Mouse (Mus musculus) cerebellum, adult 9-11 months (tissue): ENCODE data around the gene Hspb11.

ENCODE experiments used
- DNase-seq: peaks from one replicate; pipeline ENCODE4 v3.0.0; 2022

The Hspb11 gene

DNA sequence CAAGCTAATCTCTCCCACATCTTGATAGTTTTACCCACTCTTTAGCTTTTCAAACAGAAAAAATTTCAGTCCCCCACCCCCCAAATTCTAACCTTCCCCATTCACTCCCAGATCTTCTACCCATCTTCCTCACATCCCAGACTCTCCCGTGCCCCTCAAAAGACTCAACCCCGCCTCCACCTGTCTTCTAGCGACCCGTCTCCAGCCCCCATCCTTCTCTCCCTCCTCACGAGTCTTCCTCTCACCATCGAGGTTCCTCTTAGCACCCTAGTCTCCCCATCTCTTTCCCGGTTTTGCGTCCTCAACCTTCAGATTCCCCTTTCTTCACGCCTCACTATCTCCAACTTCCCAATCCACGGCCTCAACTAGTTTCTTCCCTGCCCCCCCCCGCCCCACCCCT is 871 bp upstream of the Hspb11 start:
- peak; percentile 56 for DNase-seq

DNA sequence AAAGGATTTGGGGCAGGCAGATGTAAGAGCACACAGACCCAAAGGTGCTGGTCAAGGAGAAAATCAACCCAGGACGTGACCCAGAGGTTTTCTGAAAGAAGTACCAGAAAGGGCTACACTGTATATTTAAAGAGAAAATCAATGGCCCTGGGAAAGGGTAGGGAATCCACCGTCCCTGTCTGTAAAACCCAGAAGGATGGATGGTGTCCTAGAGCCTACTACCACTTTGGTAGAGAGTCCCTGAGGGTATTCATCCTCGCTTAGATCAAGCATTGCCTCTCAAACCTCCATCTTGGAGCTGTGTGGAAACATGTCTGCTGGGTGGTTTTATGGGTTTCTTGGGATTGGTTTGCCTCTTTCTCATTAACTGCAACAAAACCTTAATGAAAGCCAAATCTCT is 1.0 kb downstream of the Hspb11 start:
- DNase-seq = no peak

DNA sequence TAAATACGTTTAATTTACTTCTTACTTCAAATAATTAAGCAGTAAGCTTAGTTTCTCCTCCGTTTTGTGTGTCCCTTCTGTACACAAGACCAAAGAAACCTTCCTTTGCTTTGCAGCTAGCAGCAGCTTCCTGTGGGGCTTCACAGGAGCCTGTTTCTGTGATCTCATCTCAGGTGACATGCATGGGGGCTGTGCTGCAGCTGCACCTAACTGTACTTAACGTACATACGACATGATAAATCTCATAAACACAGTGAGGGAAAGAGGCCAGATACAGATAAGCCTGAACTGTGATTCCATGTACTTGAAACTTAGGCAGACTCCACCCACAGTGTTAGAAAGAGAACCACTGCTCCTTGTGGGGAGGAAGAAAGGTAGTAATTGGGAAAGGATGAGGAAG is 6.6 kb downstream of the Hspb11 start:
- DNase-seq = no peak

DNA sequence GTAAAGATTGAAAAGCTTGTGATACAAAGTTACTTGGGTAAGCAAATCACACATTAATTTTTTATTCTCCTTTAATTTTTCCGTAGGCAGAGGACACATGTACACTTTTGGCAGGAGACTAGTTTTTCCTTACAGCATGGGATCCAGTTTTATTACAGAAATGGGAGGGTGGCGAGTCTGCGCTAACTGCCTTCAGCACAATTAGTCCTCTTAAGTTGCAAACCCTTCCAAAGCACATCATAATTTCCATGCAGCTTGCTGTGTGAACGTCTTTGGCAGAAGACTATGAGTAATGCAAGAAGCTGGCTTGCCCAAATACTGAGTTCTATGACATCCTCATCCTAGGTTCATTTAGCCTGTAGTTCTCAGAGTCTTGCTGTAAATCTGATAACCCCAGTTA is 20.3 kb downstream of the Hspb11 start:
- no peak for DNase-seq

DNA sequence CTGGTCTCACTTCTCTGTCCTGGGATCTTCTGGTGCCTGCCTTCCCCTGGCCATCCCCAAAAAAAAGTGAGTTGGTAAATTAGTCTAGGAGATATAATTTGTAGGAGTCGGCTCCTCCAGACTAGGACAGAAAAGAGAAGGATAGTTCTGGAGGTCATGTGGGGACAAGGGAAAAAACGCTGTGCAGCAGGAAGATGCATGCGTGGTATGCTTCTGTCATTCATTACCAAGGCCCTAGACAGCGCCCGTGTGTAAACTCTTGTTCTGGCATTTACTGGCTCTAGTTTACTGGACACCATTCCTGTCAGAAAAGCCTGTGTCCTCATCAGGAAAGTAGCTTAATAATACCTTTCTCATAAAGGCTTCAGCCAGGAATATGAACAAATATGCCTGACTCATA is 21.1 kb downstream of the Hspb11 start:
- DNase-seq = no peak

DNA sequence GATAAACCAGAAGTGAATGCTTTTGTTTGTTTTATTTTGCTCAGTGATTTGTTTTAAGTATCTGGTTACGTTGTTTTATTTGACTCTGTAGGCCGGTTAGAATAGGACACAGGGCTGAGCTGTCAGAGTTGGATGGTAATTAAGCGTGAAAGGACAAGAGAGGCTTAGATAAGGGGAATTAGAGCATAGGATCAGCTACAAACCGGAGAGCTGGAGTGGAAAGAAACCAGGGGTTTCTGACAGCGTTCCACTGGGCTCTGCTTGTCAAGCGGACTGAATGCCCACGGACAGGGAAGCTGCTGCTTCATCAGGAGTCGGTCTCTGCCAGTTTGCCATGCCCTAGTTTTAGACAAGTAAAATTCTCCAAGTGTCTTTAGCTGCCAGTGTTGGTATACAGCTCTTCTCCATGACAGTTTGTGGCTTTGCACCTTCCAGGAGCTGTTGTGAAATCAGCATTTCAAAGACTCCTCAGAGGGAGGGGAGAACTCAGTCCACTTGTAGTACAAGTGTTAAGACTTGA is 24.9 kb downstream of the Hspb11 start:
- no peak for DNase-seq

DNA sequence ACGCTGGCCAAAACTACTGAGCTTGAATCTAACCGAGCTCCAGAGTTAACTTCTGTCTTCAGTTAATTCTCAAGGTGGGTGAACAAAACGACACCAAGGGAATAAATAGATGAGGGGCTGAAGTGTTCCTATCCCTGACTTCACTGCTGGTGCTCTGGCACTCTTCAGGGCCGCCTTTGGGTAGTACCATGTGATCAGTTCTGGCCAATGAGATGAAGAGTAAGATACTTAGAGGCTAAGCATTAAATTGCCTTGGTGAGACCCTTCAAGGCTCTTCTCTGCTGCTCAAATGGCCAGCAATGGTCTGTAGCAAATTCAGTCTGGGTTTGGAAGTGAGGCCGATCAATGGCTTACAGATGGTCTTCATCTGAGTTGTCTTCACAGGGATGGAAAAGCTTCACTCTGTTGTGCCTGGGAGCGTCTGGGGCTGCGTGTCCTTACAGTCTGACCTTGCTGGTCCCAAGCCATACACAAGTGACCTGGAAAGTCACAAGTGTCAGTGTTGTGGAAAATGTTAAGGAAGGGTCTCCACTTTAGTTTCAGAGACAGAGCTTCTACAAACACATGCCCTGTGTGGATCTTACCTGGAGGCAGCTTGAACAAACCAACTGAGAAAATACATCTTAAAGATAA is 27.6 kb downstream of the Hspb11 start:
- DNase-seq = no peak

DNA sequence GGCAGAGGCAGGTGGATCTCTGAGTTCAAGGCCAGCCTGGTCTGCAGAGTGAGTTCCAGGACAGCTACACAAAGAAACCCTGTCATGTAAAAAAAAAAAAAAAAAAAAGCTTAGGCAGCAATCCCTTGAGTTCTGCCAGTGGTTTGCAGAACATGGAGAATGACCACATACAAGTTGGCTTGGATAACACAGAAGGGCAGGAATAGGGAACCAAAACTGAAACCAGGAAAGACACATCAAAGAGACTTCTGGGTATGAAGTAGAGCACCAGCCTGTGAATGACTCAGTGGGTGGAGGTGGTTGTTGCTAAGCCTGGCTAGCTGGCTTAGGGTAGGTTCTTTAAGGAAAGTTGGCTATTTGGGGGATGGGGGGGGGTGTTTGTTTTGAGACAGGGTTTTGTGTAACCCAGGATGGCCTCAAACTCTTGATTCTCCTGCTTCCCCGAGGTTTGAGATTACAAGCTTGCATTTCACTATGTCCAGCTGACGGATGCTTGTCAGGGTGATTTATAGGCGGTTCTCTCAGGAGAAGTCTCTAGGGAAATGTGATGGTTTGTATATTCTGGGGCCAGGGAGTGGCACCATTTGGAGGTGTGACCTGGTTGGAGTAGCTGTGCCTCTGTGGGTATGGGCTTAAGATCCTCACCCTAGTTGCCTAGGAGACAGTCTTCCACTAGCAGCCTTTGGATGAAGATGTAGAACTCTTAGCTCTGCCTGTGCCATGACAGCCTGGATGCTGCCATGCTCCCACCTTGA is 32.2 kb downstream of the Hspb11 start:
- no peak for DNase-seq

DNA sequence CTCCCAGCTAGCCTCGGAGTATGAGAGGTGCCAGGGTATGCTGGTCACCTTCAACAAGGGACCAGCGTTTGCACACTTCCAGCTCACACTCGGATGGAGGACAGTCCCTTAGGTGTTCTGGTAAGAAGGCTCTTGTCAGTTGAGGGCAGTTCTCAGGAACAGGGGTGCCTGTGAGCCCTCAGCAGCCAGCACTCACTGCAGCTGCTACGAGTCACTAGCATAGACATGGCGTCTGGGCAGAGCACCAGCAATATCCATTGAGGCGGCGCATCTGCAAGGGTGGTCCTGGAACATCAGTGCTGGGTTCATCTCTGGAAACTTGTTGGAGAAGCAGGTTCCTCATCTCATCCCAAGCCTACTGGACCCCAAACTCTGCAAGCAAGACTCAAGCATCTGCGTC is 33.0 kb downstream of the Hspb11 start:
- DNase-seq = no peak

DNA sequence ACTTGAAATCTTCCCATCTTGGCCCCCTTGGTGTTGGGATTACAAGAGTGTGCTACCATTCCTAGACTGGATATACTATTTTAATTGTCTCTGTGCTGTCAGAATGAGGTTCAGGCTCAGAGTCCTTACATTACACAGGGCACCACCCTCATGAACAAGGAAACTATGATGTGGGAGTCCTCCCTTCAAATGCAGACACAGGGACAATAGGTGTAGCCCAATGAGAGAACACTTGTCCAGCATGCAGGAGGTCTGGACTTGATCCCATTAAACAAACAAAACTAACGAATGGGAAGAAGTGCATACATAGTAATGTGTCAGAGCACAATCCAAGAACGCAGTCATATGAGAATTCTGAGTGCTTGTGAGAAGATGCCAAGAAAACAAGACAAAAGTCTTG is 34.1 kb downstream of the Hspb11 start:
- no peak for DNase-seq

DNA sequence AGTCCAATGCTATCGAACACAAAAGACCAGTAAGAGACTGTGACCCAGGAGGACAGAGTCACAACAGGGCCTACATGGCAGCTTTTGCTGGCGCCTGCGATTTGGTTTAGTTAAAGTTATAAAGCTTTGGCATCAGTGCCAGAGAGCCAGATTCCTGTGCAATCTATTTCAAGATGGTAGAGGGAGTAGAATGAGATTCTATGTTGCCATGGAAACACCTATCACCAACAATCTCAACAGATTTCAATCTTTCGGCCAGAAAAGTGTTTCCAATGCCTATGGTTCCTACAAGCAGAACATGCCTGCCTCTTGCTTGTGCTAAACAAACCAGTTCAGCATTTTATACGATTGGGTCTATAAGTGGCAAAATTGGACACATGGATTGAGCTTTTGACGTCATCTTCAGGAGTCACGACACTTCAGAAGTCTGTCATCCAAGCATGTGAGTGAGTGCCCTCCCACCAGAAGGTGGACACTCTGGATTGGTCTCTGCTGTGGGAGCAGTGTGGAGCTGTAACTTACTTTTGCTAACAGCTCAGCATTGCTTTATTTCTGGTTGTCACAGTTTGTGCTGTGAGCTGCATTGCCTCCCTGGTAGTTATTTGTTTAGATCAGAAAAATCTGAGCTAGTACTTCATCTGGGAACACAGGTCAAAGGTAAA is 38.3 kb downstream of the Hspb11 start:
- no peak for DNase-seq

DNA sequence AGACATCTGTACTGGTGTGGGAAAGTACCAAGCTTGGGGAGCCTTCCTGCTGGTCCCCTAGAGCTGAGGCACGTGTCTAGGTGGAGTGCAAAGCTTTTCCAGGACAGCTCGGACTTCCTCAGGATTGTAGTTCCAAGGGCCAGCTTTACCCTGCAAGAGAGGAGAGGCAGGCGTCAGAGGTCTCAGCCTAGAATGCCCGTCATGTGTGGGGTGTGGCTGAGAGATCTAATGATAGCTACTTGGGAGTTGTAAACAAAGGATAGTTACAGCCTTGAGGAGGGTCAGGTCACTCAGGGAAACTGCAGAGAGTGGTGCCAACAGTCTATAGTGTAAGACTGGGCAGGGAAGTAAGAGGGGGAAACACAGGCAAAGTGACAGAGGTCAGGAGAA is 38.9 kb downstream of the Hspb11 start:
- DNase-seq = no peak

DNA sequence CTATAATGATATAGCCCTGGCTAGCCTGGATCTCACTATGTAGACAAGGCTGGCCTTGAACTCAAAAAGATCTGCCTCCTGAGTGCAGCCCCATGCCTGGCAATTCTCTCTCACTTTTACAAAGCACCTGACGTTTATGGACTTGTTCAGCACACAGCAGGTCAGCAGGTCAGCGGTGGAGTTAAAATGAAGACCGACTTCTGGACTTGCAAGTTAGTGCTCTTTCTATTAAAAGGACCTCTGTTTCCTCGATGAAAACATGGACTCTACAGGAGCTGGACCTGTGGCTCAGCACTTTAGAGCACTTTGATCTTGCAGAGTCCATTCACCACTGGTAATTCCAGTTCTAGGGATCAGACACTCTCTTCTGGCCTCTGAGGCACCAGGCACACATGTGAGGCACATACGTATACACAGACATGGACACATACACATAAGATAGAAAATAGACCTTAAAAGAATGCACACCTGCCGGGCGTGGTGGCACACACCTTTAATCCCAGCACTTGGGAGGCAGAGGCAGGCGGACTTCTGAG is 44.7 kb downstream of the Hspb11 start:
- no peak for DNase-seq

DNA sequence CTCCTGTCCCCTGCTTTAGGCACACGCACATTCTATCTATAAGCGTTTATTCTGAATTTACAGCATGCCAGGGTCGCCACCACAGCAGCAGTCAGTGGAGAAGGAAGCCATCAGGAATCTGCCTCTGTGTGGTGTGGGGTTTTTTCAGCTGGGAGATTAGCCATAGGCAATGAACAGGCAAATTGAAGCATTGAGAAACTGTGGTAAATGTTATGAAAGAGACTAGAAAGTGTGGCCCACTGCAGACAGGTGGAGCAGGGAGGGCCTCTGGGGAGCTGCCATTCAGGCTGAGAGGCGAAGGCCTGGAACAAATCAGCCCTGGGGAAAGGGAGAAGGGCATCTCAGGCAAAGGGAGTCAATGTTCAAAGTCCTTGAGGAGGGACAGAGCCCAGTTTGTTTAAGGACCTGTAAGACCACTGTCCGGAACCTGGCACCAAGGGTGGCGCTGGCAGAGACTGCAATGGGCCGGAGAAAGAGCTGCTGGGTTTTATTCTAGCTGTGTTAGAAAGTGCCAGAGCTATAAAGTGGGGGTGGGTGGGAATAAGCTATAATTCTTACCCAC is 46.5 kb downstream of the Hspb11 start:
- DNase-seq = no peak

DNA sequence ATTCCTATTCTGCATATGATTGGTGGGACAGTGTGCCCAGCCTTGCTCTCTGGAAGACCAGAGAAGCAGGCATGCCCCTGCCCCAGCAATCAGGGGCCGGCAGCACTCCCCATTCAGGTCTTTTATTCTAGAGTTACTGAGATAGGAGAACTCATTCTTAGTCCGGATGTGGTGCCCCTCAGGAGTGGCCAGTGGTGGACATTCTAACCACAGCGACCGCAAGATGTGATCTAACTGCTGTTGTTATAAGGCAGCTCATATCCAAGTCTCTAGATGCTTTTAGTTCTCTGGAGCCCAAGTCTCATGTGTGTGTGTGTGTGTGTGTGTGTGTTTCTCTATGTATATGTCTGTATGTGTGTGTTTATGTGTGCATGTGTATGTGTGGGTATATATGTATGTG is 47.0 kb downstream of the Hspb11 start:
- DNase-seq = no peak

DNA sequence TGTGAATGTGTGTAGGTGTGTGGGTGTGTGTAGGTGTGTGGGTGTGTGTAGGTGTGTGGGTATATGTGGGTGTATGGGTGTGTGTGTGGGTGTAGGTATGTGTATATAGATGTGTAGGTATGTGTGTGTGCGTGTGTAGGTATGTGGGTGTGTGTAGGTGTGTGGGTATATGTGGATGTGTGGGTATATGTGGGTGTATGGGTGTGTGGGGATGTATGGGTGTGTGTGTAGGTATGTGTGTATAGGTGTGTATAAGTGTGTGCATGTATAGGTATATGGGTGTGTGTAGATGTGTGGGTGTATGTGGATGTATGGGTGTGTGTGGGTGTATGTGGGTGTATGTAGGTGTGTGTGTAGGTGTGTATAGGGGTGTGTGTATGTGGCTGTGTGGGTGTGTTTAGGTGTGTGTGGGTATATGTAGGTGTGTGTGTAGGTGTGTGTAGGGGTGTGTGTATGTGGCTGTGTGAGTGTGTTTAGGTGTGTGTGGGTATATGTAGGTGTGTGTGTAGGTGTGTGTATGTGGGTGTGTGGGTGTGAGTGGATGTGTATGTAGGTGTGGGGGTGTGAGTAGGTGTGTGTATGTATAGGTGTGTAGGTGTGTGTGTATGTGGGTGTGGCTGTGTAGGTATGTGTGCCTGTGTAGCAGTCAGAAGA is 47.6 kb downstream of the Hspb11 start:
- DNase-seq = no peak

DNA sequence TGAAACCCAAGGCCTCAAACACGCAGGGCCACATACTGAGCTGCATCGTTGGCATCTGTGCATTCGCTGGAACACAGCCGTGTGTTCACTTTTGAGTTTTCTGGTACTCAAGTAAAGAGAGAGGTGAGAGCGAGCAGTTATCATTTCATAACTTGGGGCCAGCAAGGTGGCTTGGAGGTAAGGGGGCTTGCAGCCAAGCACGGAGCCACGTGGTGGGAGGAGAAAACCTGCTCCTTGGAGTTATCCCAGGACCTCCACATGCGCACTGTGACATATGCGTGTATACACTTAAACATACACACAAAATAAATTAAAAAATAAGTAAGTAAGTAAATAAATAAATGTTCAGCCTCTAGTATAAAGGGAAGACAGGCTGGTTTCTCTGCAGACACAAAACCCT is 48.8 kb downstream of the Hspb11 start:
- DNase-seq = no peak

DNA sequence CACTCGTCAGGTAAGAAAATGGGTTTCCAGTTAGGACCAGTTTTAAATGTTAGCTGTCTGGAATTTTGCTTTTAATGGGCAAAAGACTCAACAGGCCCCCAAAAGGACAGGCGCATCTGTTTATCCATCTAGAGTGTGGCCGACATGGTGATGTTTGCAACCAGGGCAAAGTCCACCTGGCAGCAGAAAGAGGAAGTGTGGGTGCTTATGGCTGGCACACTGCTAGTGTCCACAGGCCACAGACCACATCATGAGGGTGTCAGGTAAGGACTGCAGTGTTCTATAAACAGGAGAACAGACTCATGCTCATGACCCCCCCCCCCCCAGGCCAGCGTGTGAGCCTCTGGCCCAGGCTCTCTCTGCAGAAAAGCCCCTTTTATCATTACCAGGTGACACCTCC is 49.4 kb downstream of the Hspb11 start:
- no peak for DNase-seq

DNA sequence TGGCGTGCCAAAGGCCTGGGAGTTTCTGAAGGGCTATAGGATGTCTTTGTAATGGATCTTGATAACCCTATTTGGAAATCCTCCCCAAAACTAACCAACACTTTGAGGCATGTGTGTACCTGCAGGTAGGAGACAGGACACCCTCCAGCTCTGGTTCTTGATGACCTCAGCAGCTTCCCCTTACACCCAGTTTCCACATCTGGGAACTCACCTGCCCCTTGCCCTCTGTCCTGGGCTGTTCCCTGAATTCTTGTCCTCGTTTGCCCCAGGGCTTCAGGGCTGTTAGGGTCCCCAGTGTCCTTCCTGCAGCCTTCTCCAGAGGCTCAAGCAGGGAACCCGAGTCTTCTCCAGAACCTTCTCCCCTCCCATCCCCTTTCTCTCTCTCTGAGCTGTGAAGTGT is 50.1 kb downstream of the Hspb11 start:
- DNase-seq = no peak

DNA sequence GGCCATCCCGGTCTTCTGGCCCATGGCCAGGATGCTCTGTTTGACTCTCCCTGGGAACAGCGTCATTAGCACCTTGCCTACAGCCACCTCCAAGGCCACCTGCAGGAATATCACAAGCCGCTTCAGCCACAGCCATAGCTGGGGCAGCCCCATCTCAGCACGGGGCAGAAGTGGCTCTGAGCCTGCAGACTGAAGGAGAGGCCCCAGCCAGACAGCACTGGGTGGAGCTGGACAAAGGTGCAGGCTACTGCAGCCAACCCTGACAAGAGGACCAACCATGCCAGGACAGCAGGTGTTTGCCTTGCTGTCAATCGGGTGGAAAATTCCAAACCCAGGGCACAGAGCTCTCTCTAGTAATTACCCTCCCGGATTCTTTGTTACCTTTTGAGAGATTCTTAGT is 53.6 kb downstream of the Hspb11 start, which contains the start of gene Dio1:
TSS of gene Dio1 (minus strand) at position 204 of the 400 bp plus-strand sequence.
- peak; percentile 86 for DNase-seq

DNA sequence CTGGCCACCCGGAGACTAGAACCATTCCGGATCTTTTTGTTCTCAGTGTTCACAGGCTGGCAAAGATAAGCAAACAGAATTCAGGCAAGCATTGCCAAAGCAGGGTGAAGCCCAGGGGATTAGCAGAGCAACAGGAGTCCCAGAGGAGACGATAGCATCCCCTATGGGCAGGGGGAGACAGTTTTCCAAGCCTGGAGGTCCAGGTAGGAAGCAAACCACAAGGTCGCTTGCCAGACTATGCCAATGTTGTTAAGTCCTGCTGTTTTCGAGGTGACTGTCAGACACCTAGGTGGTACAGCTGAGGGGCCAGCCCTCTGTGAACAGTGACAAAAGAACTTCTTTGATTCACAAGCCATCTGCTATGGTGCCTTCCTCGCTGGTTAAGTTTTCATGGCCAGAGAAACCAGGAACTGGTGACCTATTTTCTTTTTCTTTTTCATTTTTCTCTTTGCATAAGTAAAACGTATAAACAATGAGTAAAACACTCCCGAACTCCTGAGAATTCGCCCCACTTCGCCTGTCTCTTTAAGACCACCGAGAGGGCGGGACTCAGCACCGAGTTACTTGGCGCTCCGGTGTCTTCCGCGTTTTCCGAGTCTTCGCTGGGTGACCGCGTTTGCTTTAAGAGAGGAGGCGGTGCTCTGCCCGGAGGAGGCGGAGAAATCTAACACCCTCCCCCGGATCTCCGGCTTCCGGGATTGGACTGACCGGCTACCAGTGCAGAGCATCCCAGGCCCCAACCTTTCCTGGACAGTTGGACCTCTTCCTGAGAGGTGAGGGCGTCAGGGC is 60.5 kb downstream of the Hspb11 start, which contains the start of gene Yipf1:
TSS of gene Yipf1 (plus strand) at position 674 of the 789 bp plus-strand sequence.
- DNase-seq = peak; percentile 92

DNA sequence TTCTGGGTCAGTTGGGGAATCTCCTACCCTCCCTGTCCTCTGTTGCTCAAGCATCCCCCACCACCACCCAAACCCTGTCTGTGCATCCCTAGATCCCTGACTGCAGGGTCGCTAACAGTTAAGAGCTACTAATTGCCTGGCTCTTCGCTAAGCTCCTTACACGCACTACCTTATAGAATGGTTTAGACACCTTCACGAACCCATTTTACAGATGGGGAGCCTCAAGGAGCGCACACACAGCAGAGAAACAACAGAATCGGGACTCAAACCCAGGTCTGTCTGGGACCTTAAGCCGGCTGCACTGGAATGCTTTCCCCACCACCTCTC is 61.0 kb downstream of the Hspb11 start:
- no peak for DNase-seq
